Mouse (Mus musculus) cerebellum, adult 11 months (tissue): Measurements from ENCODE around the gene H3f3a.

Experiments used
- DNase-seq: peaks from one replicate; pipeline ENCODE4 v3.0.0; 2022

Gene H3f3a

DNA sequence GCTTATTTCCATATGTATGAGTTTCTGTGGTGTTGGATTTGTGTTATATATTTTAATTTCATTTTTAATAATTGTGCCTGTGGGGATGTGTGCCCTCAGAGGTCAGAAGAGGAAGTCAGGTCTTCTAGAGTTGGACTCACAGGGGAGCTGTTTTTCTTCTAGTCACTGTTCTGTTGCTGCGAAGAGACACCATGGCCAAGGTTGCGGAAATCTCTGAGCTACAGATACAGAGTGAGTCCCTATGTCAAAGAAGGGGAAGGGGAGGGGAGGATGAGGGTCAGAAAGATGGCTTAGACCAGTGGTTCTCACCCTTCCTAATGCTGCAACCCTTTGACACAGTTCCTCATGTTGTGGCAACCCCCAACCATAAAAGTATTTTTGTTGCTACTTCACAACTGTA lies 57.0 kb downstream of the H3f3a start:
- DNase-seq: no peak

- no peak for DNase-seq
These were observed 59.4 kb downstream of the H3f3a start for GRCm38 (mm10) chr1:180754376-180754775.

DNA sequence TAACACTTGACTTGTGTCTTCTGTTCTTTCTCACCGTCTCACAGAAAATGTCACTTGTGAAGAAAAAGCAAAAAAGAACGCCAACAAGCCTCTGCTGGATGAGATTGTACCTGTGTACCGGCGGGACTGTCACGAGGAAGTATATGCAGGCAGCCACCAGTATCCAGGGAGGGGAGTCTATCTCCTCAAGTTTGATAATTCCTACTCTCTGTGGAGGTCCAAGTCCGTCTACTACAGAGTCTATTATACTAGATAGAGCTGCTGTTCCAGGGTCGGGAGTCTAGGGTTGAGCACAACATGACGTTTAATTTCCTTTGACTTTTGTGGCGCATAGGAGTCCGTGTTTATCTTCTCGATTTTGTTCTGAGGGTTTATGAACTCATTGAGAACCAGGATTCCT lies 61.6 kb downstream of the H3f3a start:
- DNase-seq: no peak
